Mouse (Mus musculus): ENCODE measurements around the gene Mrtfa.

- TF ChIP-seq CTCF (IDR thresholded peaks at IDR 0.05; ENCODE audit: borderline replicate concordance, insufficient read depth, low read length) (no peak), POLR2A (IDR thresholded peaks at IDR 0.05; ENCODE audit: low read depth, low read length) (no peak)
Observed at GRCm38 (mm10) chr15:81129970-81130369, 60.6 kb downstream of the Mrtfa start.

Measured in embryonic fibroblast, embryonic 13.5 days (primary cell).